Mouse (Mus musculus): Measurements from ENCODE around the gene Nab1.

DNA sequence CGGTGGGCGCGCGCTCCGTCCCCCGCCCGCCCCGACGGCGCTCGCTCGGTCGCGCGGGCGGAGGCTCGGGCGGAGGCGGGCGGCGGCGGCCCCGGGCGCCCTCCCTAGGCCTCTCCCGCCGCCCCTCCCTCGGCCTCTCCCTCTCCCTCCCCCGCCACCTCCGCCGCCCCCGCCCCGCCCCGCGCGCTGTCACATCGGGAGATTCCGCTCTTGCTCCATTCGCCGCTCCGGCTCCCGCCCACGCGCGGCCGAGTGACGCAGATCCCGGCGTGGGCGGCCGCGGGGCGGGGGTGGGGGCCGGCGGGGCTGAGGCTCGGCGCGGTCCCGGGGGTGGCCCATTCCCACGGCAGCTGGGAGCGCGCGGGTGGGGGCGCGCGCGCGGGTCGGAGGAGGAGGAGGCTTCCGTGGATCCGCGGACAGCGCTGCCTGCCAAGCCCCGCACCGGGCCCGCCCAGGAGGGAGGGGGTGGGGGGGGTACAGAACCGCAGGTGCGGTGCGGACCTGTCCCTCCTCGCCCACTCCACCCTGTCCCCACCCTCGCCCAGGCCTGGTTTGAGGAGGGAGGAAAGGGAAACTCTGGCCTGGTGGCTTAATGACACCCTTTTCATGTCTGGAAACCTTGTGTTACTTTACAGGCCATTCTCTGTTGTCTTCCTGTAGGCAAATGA is at the start of gene Nab1:
- no peak for TF ChIP-seq ZNF384 (IDR thresholded peaks at IDR 0.05; ENCODE audit: low read depth, low read length)
- 0 out of 2 replicates have a peak, but pooled peaks have one; percentile 17 for TF ChIP-seq HCFC1 (IDR thresholded peaks at IDR 0.05; ENCODE audit: low read depth, low read length)
- TF ChIP-seq KAT2A (conservative IDR thresholded peaks at IDR 0.05; ENCODE audit: low read depth, low read length), result no peak
- no peak for TF ChIP-seq CTCF (IDR thresholded peaks at IDR 0.05 in 2 of 3, conservative IDR thresholded peaks at IDR 0.05 in 1 of 3; ENCODE audit: control insufficient read depth in 1 of 3, insufficient read depth in 1 of 3, low read depth in 2 of 3, low read length in 3 of 3, poor library complexity in 1 of 3, severe bottlenecking in 1 of 3)
- TF ChIP-seq POLR2AphosphoS2 (IDR thresholded peaks at IDR 0.05; ENCODE audit: low read length), result no peak
- no peak for TF ChIP-seq BHLHE40 (IDR thresholded peaks at IDR 0.05; ENCODE audit: borderline replicate concordance, low read depth, low read length)
- no peak for TF ChIP-seq POLR2A (IDR thresholded peaks at IDR 0.05; ENCODE audit: control insufficient read depth in 1 of 2, insufficient read depth in 1 of 2, low read depth in 1 of 2, low read length in 2 of 2, poor library complexity in 1 of 2)
- TF ChIP-seq MXI1 (IDR thresholded peaks at IDR 0.05; ENCODE audit: low read depth, low read length), result peak; percentile 48
- no peak for TF ChIP-seq MAX (IDR thresholded peaks at IDR 0.05; ENCODE audit: low read length)
- TF ChIP-seq JUND (IDR thresholded peaks at IDR 0.05; ENCODE audit: low read depth, low read length), result no peak
- no peak for TF ChIP-seq TCF12 (IDR thresholded peaks at IDR 0.05; ENCODE audit: low read depth, low read length)
- TF ChIP-seq USF2 (IDR thresholded peaks at IDR 0.05; ENCODE audit: borderline replicate concordance in 1 of 2, insufficient read depth in 1 of 2, low read depth in 1 of 2, low read length in 2 of 2), result no peak
- TF ChIP-seq CHD2 (IDR thresholded peaks at IDR 0.05; ENCODE audit: low read length), result no peak
- no peak; a peak in 1 of 4 replicates for TF ChIP-seq EP300 (IDR thresholded peaks at IDR 0.05; ENCODE audit: low read depth in 1 of 2, low read length in 2 of 2)

Data from MEL (cell line).